Mouse (Mus musculus) brain, embryonic 14.5 days (tissue): Measurements from ENCODE around the gene Srl. TPM values are rescaled to one million over a fixed set of nuclear protein-coding genes. Genes with fewer than 3 reads are reported as not detected.

Experiments
- DNase-seq: peaks from one replicate; pipeline ENCODE4 v3.0.0-alpha.2; 2011; ENCODE audit warnings: low read depth
- CTCF ChIP-seq: fragments of 200-500 bp; IDR thresholded peaks from 2 replicates; pipeline ENCODE4 v1.5.1; 2012; ENCODE audit warnings: inconsistent platforms, mild to moderate bottlenecking, moderate library complexity, borderline replicate concordance; ENCODE audit not compliant: insufficient read depth, insufficient read length; ENCODE audit errors: extremely low read depth
- POLR2A ChIP-seq: fragments of 200-500 bp; IDR thresholded peaks from 2 replicates; pipeline ENCODE4 v1.6.1; 2012; ENCODE audit warnings: mild to moderate bottlenecking, inconsistent platforms, borderline replicate concordance; ENCODE audit not compliant: poor library complexity, insufficient read depth, insufficient read length, severe bottlenecking; ENCODE audit errors: extremely low read depth
- polyA plus RNA-seq: library from polyadenylated mRNA; depleted of rRNA; stranded (reverse); fragments of >200 nt; gene quantifications from 2 replicates; pipeline ENCODE4 v1.2.3, GENCODE M21; 2012

Srl gene
- polyA plus RNA-seq, 1 experiment: 26.2 TPM

DNA sequence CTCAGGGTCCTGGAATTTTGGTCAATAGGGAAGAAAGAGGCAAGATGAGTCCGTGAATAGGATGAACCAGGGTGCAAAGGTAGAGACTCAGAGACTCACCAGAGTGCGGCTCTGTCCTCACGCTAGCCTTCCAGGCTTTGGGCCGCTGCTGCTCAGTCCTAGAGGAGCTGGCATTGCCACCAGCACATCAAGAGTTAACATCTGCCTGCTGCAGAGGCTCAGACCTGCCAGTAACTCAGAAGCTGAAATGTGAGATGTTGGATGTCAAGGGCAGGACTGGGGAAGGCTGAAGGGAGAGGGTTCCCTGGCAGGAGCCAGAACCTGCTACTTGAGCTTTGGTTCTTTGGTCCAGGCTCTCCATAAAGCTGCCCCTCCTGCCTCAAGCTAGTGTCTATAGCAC is 29.1 kb upstream of the Srl start:
- TF ChIP-seq POLR2A: no peak
- no peak for TF ChIP-seq CTCF
- no peak for DNase-seq

DNA sequence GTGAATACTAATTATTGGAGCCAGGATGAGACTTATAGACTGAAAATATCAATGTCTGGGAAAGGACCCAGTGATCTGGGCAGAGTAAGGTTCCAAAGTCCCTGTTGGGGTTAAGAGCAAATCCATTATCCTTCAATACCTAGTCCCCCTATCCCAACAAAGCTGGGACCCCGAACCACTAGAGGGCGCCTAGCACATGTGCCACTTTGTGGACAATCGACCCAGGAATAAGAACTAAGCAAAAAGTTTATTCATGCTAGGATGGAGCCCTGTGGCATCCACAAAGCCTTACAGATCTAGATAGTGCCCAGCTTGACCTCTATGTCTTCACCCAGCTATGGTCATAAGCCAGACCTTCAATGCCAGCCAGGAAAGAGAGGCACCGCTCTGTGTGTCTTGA is 26.3 kb upstream of the Srl start:
- DNase-seq: peak; percentile 85
- peak; percentile 84; the same call in 1 of the 2 replicates for TF ChIP-seq CTCF
- no peak for TF ChIP-seq POLR2A

DNA sequence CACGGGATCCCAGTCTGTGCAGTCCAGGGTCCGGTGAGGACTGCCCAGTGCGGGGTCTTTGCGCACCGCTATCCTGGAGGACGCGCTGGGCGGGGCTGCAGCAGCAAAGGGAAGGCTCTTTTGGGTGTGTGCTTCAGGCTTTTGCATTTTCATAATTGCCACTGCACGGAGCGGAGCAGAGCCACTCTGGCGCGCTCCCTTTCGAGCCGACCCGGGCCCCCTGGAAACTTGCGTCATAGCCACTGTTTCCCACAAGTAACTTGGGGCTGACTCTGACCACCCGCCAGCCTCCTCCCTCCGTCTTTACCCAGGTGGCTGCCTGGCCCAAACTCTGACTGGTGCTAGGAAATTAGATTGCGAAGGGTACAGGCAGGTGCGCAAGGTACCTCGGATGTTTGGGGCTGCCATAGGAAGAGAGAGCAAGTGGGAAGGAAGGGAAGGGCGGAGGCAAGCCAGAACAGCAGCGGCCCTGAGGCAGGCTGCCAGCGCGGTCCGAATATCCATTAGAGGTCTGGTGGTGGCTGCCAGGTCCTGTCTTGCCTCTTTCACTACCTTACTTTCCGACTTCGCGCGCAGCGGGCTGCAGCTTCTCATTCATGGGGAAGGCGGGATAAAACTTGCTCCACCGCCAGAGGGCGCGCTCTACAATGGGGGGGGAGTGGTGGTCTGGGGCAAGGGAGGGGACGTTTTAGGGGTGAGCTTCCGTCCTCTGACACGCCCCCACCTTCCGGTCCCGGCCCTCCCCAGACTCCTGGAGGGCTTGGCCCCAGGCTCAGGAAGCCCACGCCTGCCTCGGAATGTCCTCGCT is 18.7 kb upstream of the Srl start:
- DNase-seq: peak; percentile 68
- TF ChIP-seq POLR2A: no peak
- TF ChIP-seq CTCF: peak; percentile 58; the same call in 1 of the 2 replicates

DNA sequence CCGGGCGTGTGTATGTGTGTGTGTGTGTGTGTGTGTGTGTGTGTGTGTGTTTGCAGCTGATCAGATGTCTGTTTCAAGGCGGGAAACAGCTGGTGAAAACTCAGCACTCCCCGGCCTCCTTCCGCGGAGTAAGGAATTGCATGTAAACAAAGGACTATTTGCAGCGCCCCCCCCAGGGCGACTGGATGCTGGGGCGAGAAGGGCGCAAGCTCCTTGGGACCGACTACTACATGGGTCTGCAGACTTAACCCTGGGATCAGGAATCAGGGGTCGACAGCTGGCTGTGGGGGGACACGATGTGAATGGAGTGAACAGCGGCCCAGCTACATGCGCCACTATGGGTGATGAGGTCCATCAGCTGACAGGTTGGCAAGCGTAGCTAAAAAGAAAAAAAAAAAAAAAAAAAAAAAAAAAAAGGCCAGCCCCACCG is 18.1 kb upstream of the Srl start, which contains the start of gene Tfap4:
TSS of gene Tfap4 (minus strand) at position 140 of the 430 bp plus-strand sequence.
- DNase-seq: peak; percentile 97
- TF ChIP-seq CTCF (peak; percentile 21; the same call in 1 of the 2 replicates), POLR2A (no peak)

DNA sequence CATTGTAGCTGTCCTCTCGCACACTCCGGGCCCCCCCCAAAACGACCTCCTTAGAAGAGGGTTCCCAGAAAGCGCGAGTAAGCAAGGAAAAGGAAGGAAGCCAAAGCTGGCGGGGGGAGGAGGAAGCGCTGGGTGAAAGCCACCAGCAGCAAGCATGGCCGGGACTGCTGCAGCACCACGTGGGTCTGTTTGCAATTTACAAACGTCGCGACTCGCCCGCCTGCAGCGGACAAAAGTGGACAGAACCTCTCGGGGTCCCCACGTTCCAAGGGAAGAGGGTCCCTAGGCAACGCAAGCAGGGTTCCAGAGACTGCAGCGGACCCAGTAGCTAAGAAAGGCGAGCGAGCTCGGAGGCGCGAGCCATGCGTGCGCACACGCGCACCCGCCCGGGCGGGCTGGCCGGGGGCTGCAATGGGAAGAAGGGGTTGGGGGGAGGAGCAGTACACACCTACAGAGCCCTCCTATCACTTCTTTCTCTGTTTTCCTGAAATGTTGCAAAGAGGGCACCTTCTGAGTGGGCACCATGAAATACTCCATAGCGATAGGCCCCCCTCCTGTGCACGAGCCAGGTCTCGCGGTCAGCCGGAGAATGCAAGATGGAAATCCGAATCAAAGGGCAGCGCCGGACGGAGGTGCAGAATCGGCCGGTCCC is 17.5 kb upstream of the Srl start:
- no peak for TF ChIP-seq CTCF
- peak; percentile 72 for TF ChIP-seq POLR2A
- DNase-seq: peak; percentile 82

DNA sequence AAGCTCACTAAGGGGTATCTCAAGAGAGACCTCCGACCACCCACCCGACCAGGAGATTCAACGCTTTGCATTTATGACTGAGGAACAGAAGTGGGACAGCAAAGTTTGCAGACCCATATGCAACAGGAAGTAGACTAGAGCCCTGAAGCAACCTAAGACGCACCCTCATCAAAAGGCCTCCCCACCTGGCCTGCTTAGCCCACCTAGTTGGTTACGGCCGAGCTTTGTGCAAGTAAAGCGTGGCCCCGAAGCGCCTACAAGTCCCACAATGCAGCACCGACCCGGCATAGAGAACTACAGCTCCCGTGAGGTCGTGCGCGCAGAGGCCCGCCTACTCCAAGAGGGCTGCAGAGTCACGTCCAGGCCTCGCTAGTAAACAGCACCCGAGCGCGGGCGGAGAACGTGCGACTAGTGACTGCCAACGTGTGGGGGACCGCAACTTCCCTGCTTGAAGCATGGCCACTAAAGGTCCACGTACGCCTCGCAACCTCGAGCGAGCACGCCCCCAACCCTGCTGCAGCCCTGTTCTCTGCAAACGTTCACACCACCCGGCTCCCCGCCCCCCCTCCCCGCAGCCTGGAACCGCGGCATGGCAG is 16.9 kb upstream of the Srl start:
- TF ChIP-seq CTCF: no peak
- TF ChIP-seq POLR2A: peak; percentile 41; the same call in 1 of the 2 replicates
- peak; percentile 99 for DNase-seq

DNA sequence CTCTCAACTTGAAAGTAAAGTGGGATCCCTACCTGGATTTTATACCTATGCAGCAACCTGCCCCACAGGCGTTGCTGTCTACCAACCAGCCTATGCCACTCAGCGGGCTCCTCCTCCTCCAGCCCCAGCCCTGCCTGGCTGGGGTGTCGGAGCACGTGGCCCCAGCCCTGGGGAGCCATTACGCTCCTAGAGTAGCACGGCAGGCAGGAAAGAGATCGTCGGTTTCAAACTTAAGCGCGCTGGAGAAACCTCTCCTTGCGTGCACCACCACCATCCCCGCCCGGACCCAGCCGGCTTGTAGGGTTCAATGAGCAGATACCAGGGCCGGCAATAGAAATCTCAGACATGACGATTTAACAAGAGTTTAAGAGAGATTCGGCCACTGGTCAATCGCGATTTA is 16.3 kb upstream of the Srl start:
- TF ChIP-seq CTCF (no peak), POLR2A (no peak)
- peak; percentile 77 for DNase-seq

DNA sequence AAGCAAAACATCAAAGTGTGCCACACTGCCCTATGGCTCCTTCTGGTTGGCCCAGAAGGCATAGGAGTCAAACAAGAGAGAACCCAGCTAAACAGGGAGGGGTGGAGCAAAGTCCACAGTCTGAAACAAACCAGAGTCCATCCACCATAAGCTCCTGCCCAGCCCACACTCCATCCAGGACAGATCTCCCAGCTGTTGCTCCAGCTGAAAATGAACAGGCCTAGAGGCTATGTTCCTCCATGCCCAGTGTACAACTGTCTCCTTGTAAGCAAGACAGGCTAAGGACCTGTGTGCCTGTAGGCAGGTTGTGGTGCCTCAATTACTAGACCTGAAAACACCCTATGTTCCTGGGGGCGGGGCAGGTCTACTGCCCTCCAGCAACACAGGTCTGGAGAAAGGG is 15.5 kb upstream of the Srl start:
- no peak for TF ChIP-seq CTCF
- TF ChIP-seq POLR2A: no peak
- no peak for DNase-seq

DNA sequence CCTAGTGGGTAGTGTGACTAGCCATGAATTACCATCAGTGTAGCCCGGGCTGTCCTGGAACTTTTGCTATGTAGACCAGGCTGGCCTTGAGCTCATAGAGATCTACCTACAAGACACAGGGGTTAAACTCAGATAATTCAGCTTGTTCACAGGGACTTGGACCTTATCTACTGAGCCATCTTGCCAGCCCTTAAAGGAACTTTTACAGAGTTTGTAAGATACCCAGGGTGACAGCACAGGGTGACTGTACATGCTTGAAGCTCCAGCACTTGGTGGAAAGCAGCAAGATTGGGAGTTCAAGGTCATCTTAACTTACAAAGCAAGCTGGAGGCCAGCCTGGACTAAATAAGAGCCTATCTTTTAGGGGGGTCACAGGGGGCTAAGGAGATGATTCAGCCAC is 13.9 kb upstream of the Srl start:
- DNase-seq: no peak
- TF ChIP-seq POLR2A (no peak), CTCF (no peak)

DNA sequence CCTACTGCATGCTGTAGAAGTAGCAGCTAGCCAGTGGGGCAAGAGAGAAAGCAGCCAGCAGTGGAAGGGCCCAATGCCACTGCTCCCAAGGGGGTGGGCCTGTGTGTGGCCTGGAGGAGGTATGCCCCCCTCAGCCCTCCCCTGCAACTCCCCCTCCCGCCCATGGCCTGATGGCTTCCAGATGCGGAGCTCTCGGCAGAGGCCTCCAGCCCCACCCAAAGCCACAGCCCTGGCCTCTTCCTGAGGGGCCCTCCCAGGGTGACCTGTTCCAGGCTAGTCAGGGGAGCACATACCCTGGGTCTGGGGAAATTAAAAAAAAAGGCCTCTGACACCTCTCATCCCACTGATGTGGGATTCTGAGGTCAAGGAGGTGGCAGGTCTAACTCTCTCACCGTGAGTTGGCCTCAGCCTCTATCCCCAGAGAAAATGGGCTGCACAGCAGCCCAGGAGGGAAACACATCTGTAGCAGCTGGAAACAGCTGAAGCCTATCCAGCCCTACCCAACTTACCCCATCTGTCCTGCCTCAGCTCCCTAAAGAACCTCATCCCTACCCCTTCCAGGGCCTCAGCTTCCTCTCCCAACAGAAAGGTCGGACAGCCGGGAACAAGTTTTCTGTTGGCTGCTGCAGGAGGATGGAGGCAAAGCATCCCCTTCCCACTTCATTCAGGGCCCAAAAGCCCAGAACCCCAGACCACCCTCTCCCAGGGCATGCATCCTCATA is 11.4 kb upstream of the Srl start:
- DNase-seq: no peak
- no peak for TF ChIP-seq CTCF
- no peak for TF ChIP-seq POLR2A

DNA sequence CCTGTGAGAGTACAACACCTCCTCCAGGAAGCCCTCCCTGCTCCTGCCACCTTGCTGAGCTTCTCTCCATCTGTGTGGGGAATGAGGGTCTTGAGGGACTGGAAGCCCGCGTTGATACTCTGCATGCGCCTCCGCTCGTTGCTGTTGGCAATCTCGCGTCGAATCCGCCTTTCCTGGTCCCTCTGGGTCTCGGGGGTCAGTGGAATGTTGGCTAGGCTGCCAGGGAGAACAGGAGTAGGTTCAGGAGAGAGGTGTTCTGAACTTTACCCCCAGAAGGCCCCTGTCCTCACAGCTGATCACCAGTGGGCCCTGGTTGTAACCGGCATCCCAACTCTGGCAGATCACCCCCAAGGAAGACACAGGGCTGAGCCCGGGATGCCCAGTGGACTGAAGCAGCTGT is 10.3 kb upstream of the Srl start:
- DNase-seq: no peak
- TF ChIP-seq POLR2A (no peak), CTCF (no peak)
